Mouse (Mus musculus) adrenal gland, postnatal 14 days (tissue): ENCODE measurements at regions not wholly inside any gene's neighbourhood (a gene's known extent, or its start where the extent isn't known, plus 50 kb on each side); places are given as distances from the start of the nearest gene placed in this dataset.

ENCODE experiments used
- DNase-seq: peaks from one replicate; pipeline ENCODE4 v3.0.0; 2021; ENCODE audit warnings: mixed read lengths

DNA sequence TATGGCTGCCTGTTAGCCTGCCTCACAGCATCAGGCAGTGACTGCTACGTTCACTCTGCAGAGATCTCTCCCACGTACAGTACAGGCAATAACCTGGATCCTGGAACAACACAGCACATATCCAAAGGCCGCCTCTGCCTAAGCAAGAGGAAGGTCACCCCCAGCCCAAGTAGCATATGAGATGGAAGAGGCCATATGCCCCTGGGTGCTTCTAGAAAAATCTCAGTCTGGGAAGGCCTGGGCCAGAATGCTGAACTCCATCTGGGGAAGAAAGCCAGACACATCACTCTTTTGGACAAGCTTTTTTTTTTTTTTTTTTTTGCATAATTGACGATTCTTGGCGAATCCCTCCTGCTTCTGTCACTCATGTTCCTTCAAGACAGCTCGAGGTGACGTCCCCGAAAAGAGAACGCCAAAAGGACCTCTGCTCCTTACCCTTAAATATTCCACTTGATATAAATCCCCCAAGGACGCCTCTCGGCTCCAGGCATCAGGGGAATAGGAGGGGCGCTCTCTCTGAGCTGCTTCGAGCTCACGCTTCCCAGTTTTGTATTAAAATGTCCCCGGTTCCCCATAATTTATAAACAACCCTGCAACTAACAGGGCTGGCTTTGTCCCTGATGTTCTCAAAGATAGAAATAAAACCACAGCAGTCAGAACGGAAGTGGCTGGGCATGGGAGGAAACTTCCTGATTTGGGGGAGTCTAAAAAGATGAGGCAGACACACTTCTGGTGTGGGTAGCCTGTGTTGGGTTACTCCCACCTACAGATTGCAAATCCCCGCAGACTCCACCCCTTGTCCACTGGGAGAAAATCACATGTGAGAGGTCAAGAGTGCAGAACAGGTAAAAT is 150.4 kb downstream of the Cryba4 start:
- no peak for DNase-seq

- DNase-seq: no peak
Measured at GRCm38 (mm10) chr5:112110306-112110969, 141.9 kb downstream of the Cryba4 start.

DNA sequence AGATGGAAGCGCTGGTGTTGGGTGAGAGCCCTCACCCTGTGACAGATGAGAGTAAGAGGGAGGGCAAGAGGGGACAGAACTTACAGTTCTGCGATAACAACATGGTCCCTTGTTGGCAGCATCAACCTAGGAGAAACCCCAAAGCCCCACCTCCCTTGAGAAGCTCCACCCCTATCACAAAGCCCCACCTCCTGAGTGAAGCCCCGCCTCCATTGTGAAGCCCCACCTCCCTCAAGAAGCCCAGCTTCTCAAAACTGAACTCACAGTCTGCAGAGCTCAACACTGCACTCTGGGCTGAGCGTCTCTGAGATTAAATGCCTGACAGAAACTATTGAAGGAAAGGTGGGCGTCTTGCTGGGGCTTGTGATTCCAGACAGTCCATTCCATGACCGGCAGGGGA is 131.6 kb downstream of the Cryba4 start:
- no peak for DNase-seq

- no peak for DNase-seq
Measured at GRCm38 (mm10) chr5:112121554-112121953, 130.8 kb downstream of the Cryba4 start.

DNA sequence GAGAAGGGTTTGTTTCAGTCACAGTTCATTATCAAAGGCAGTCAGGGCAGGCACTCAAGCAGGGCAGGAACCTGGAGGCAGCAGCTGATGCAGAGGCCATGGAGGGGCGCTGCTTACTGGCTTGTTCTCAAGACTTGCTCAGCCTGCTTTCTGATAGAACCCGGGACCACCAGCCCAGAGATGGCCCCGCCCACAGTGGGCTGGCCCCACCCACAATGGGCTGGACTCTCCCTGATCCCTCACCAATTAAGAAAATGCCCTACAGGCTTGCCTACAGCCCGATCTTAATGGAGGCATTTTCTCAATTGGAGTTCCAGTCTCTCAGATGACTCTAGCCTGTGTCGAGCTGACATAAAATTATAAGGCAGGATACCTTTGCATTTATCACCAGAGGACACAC is 129.7 kb downstream of the Cryba4 start:
- DNase-seq: no peak

DNA sequence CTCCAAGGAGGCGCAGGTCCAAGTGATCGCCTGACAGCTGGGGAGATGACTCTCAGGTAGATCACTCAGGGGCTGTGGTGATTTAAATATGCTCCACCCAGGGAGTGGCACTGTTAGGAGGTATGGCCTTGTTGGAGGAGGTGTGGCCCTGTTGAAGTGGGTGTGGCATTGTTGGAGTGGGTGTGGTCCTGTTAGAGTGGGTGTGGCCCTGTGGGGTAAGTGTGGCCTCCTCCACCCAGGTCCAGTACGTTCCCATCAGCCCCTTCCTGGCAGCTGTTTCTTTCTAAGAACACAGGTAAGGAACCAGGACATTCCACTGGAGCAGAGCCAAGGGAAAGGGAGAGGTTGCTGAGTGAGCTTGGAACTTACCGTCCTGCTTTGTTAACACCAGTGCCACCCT is 125.1 kb downstream of the Cryba4 start:
- no peak for DNase-seq

- DNase-seq: no peak
Measured at GRCm38 (mm10) chr5:112132746-112133145, 119.6 kb downstream of the Cryba4 start.

- peak; percentile 24 for DNase-seq
Measured at GRCm38 (mm10) chr5:112133688-112134573, 118.4 kb downstream of the Cryba4 start.

DNA sequence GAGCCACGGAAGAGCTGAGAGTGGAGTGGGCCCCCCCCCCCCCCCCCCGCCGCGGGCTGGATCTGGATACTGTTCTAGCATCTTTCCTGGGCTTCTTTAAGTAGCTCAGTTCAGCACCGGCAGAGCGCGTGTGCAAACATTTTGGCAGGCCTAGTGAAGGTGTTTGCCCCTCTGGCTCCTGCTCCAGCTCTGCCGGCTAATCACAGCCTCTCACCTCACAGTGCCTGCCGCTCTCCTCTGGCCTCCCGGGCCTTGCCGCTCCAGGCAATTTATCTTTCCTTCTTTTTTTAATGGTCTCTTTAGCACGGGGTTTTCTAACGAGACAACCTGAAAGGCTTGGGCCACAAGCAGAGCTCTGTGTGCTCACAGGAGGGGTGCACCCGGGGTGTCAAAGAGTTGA is 115.7 kb downstream of the Cryba4 start:
- DNase-seq: no peak

- no peak for DNase-seq
Measured at GRCm38 (mm10) chr5:112138246-112138645, 114.1 kb downstream of the Cryba4 start.

DNA sequence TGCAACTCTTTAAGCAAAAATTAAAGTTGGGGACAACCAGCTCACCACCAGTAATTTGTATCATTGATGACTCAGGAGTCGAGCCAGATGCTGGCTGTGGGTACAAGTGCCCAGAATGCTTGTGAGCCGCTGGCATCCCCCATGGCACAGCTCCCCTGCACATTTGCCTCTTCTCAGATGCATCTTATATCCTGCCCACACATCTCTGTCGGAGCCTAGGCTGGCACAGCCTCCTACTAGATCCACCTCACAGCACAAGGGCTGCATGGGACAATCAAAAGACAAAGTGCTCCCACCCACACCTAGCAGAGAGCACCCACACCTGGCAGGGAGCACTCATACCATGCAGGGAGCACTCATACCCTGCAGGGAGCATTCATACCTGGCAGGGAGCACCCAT is 109.6 kb downstream of the Cryba4 start:
- no peak for DNase-seq

GRCm38 (mm10) chr5:112143993-112144621 is 108.2 kb downstream of the Cryba4 start:
- no peak for DNase-seq

DNA sequence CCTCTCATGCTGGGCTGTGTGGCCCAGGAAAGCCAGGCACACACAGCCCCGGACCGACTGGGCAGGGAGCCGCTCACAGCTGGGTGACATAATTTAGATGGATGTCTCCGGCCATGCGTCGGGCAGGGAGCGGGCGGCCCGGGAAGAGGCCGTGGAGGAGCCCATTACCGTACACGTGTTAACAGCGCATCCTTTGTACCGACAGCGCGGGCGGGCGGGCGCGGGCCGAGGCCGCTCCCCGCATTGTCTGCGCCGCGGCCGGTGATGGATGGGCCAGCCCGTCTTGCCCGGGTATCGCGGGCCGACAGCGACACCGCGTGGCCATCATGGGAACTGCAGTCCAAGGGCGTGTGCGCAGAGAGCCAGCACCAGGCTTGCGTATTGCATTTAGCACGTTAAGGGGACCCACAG is 98.6 kb downstream of the Cryba4 start:
- peak; percentile 89 for DNase-seq

DNA sequence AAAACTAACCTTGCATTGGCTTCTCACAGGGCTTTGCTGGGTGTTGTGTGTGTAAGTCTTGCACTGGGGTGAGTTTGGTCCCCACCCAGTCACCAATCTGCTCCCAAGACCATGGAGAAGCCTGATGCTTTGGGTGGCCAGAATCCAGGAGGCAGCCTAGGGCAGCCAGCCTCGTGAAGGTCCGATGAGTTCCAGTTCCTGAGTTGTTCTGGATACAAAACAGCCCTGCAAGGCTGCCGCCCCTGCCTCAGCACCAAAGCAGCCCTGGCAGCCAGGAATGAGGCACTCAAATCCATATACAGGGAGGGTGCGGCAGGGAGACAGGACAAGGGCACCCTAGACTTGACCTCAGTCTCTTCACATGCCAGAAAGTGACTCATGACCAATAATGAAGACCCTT is 97.7 kb downstream of the Cryba4 start:
- DNase-seq: no peak

- DNase-seq: no peak
Measured at GRCm38 (mm10) chr5:112155051-112155450, 97.3 kb downstream of the Cryba4 start.

DNA sequence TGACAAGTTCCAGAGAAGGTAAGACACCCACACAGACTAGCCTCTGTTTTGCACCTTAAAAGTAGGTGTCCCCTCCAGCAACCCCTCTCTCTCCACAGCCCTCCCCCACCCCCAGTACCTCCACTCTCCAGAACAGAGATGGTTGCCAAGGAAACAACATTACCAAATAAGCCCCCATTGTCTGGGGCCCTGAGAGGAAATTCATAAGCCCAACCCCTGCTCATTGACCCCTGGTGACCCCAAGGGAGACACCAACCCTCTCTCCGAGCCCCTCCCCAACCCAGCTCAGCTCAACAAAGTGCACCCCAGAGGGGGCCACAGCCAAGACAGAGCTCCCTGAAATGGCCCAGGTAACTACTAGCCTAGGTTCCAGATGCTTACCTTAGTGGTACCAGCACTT is 96.3 kb downstream of the Cryba4 start:
- no peak for DNase-seq

DNA sequence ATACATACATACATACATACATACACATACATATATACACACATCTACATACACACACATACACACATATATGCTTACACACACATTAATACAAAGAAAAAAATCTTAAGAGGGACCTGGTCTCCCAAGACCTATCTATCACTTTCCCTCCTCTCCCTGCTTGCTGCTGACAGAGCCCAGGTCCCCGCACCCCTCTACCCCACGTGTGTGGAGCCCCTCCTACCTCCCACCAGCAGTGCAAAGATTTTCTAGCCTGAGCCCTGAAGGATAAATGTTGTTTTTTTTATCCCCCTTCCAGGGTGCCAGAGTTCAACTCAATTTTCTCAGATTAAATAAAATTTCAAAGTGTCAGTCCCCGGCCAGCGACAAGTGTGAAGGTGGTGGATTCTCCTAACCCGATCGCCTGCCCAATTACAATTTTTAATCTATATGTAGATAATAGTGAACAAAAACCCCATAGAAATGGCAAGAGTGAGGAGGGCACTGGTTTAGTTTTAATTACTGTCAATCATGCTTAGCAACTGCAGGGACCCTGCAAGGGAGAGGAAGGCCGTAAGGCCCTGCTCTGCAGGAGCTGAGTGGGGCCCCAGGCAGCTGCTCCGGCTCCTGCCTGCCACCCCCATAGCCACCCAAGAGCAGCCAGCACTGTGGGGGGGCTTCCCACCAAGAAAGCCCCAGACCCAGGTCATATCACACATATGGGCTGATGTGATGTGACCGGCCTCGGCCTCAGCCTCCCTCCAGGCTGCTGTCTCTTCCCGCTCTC is 85.7 kb downstream of the Cryba4 start:
- DNase-seq: no peak

GRCm38 (mm10) chr5:112167790-112168189 is 84.5 kb downstream of the Cryba4 start:
- no peak for DNase-seq

DNA sequence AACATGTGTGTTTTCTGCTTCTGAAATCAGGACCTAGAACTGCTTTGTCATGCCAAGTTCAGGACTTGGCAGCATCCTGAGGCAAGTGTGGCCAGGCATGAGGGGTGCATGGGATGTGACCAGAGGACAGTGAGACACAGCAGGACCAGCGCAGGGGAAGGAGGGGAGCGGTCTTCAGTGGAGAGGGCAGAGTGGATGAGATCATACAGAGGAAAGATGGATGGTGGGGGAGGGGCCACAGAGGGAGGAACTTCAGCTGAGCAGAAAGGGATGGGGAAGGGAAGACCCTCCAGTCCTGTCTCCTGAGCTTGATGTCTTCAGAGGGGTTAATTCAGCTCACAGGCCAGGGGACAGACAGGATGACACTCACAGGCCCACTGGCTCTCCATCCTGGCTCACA is 81.0 kb downstream of the Cryba4 start:
- DNase-seq: no peak

DNA sequence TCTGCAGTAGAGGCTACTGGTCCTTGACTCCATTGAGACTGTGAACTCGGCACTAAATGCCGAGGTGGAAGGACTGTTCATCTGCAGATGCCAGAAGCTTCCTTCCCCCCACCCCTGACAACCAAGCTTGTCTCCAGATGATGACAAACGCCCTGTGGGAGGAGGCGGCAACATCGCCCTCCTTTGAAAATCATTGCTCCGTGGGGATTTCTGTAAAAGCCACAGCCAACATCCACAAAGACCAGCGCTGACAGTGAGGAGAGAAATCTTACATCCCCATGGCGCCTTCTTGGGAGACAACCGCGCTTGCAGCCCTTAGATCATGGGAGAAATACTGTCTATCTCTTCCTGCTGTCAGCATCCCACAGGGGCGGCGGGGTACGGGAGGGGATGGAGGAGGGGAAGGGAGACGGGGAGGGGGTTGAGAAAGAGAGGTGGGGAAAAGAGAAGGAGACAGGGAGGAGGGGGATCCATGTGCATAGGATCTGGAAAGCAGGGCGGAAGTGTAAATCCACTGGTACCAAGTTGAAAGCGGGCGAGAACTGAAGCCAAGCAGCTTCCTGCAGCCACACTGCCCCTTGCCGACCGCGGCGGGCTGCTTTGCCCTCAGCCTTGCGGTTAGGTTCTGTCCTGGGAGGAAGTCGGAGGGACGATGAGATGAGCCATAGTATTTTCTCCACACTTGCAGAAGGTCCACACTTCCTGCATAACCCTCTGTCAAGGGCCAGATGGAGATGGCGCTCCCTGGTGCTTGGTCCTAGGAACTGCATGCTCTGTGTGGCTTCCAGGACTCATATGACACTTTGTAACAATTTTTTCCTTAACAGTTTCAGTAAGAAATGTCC is 72.9 kb downstream of the Cryba4 start:
- peak; percentile 44 for DNase-seq

- peak; percentile 21 for DNase-seq
Measured at GRCm38 (mm10) chr5:112182775-112183174, 69.5 kb downstream of the Cryba4 start.
